Mouse (Mus musculus) CH12.LX (cell line): Measurements from ENCODE around the gene Fuz. TPM values are rescaled to one million over a fixed set of nuclear protein-coding genes. Genes with fewer than 3 reads are reported as not detected.

ENCODE experiments used
- DNase-seq: peaks from one replicate; pipeline ENCODE4 v3.0.0-alpha.2; 2013; ENCODE audit errors: extremely low read depth
- H3K27ac ChIP-seq: 2 replicates; pipeline ENCODE4 v1.5.1; 2012; ENCODE audit warnings: low read depth, mild to moderate bottlenecking, control low read depth, moderate library complexity; ENCODE audit not compliant: insufficient read depth
- H3K27me3 ChIP-seq: replicated peaks from 2 replicates; pipeline ENCODE3; 2012; ENCODE audit warnings: inconsistent platforms
- H3K36me3 ChIP-seq, 2 experiments: replicated peaks in 1 of 2; 2 replicates each; pipeline versions ENCODE3 to v1.6.1; 2012; ENCODE audit warnings: inconsistent platforms in 1 of 2, low read length in 1 of 2, mild to moderate bottlenecking in 1 of 2, mixed read lengths in 1 of 2, moderate library complexity in 1 of 2; ENCODE audit not compliant: control insufficient read depth in 1 of 2, insufficient read depth in 1 of 2
- H3K4me1 ChIP-seq, 2 experiments: 2 replicates each; pipeline ENCODE4 v1.6.1; 2012; ENCODE audit warnings: inconsistent platforms in 1 of 2, moderate library complexity in 1 of 2; ENCODE audit not compliant: insufficient read depth in 2 of 2, control insufficient read depth in 1 of 2
- H3K4me2 ChIP-seq: 2 replicates; pipeline ENCODE4 v1.6.1; 2012; ENCODE audit warnings: low read depth, mild to moderate bottlenecking, control low read depth; ENCODE audit not compliant: poor library complexity, insufficient read depth, severe bottlenecking
- H3K4me3 ChIP-seq, 3 experiments: fragments of 150-350 bp in 1 of 3; sonication (generic) in 1 of 3; replicated peaks in 1 of 3; 2 replicates each; pipeline versions ENCODE3 to v1.5.1; 2011 to 2012; ENCODE audit warnings: low read depth in 2 of 3, low read length in 2 of 3, mild to moderate bottlenecking in 2 of 3, moderate library complexity in 2 of 3, control low read depth in 1 of 3, improper control_type of control experiment in 1 of 3, inconsistent platforms in 1 of 3, mixed read lengths in 1 of 3; ENCODE audit not compliant: poor library complexity in 1 of 3
- H3K79me2 ChIP-seq: replicated peaks from 2 replicates; pipeline ENCODE4 v1.6.1; 2012; ENCODE audit warnings: mild to moderate bottlenecking, moderate library complexity; ENCODE audit not compliant: control insufficient read depth, poor library complexity, insufficient read depth, severe bottlenecking; ENCODE audit errors: extremely low read depth
- H3K9ac ChIP-seq: 2 replicates; pipeline ENCODE4 v1.6.1; 2012; ENCODE audit warnings: low read depth, mild to moderate bottlenecking, control low read depth, moderate library complexity; ENCODE audit not compliant: insufficient read depth
- H3K9me3 ChIP-seq: replicated peaks from 2 replicates; pipeline ENCODE3; 2012; ENCODE audit warnings: low read length, inconsistent platforms, mixed read lengths
- BHLHE40 ChIP-seq: IDR thresholded peaks from 2 replicates; pipeline ENCODE4 v1.6.1; 2011; ENCODE audit warnings: mild to moderate bottlenecking, low read depth, low read length, improper control_type of control experiment
- CHD1 ChIP-seq: IDR thresholded peaks from 2 replicates; pipeline ENCODE4 v1.6.1; 2012; ENCODE audit warnings: low read depth, low read length, improper control_type of control experiment, inconsistent platforms
- CHD2 ChIP-seq: IDR thresholded peaks from 2 replicates; pipeline ENCODE4 v1.6.1; 2011; ENCODE audit warnings: low read length, improper control_type of control experiment
- CTCF ChIP-seq, 2 experiments: IDR thresholded peaks in 1 of 2; conservative IDR thresholded peaks in 1 of 2; 2 replicates each; pipeline ENCODE4 v1.5.1; 2011 to 2012; ENCODE audit warnings: low read depth in 2 of 2, low read length in 2 of 2, improper control_type of control experiment in 1 of 2, inconsistent platforms in 1 of 2, mild to moderate bottlenecking in 1 of 2, moderate library complexity in 1 of 2
- E2F4 ChIP-seq: IDR thresholded peaks from 2 replicates; pipeline ENCODE4 v1.6.1; 2011; ENCODE audit warnings: low read depth, low read length, improper control_type of control experiment; ENCODE audit not compliant: insufficient replicate concordance
- ELF1 ChIP-seq: IDR thresholded peaks from 2 replicates; pipeline ENCODE4 v1.6.1; 2014; ENCODE audit warnings: low read depth, mild to moderate bottlenecking, inconsistent platforms, low read length, improper control_type of control experiment
- EP300 ChIP-seq: IDR thresholded peaks from 2 replicates; pipeline ENCODE4 v1.6.1; 2011; ENCODE audit warnings: low read length, improper control_type of control experiment
- ETS1 ChIP-seq: conservative IDR thresholded peaks from 2 replicates; pipeline ENCODE4 v1.6.1; 2012; ENCODE audit warnings: low read depth, mild to moderate bottlenecking, inconsistent platforms, low read length, improper control_type of control experiment, moderate library complexity
- GABPA ChIP-seq: IDR thresholded peaks from 2 replicates; pipeline ENCODE4 v1.6.1; 2012; ENCODE audit warnings: low read depth, low read length, improper control_type of control experiment, inconsistent platforms; ENCODE audit not compliant: insufficient replicate concordance
- KAT2A ChIP-seq: IDR thresholded peaks from 2 replicates; pipeline ENCODE4 v1.6.1; 2012; ENCODE audit warnings: low read length, improper control_type of control experiment, inconsistent platforms; ENCODE audit not compliant: insufficient replicate concordance
- MAX ChIP-seq: IDR thresholded peaks from 2 replicates; pipeline ENCODE4 v1.6.1; 2011; ENCODE audit warnings: low read length, improper control_type of control experiment
- MEF2A ChIP-seq: IDR thresholded peaks from 2 replicates; pipeline ENCODE4 v1.6.1; 2014; ENCODE audit warnings: low read depth, mild to moderate bottlenecking, inconsistent platforms, low read length, improper control_type of control experiment, borderline replicate concordance
- MXI1 ChIP-seq: IDR thresholded peaks from 2 replicates; pipeline ENCODE4 v1.6.1; 2011; ENCODE audit warnings: mild to moderate bottlenecking, low read depth, low read length, improper control_type of control experiment
- TBP ChIP-seq: conservative IDR thresholded peaks from 2 replicates; pipeline ENCODE4 v1.6.1; 2011; ENCODE audit warnings: low read depth, low read length, improper control_type of control experiment
- TCF12 ChIP-seq: IDR thresholded peaks from 2 replicates; pipeline ENCODE4 v1.6.1; 2014; ENCODE audit warnings: low read depth, mild to moderate bottlenecking, inconsistent platforms, low read length, improper control_type of control experiment
- USF2 ChIP-seq: conservative IDR thresholded peaks from 2 replicates; pipeline ENCODE4 v1.6.1; 2011; ENCODE audit warnings: low read depth, low read length, improper control_type of control experiment
- ZKSCAN1 ChIP-seq: IDR thresholded peaks from 2 replicates; pipeline ENCODE4 v1.6.1; 2012; ENCODE audit warnings: low read depth, inconsistent platforms, low read length, improper control_type of control experiment, borderline replicate concordance
- ZMIZ1 ChIP-seq: IDR thresholded peaks from 2 replicates; pipeline ENCODE4 v1.6.1; 2012; ENCODE audit warnings: low read depth, mild to moderate bottlenecking, inconsistent platforms, low read length, improper control_type of control experiment
- dilution Hi-C: fragments of 300-500 bp; cut with MboI; formaldehyde crosslinking; loops from 2 replicates; pipeline ENCODE4 v1.14.3; 2020; ENCODE audit warnings: low sequenced_read_pairs; ENCODE audit not compliant: extremely low pct_unique_long_range_greater_than_20kb, extremely low pct_ligation_motif_present
- in situ Hi-C: fragments of 300-500 bp; cut with MboI; formaldehyde crosslinking; loops from 3 replicates; pipeline ENCODE4 v1.14.3; 2019; ENCODE audit warnings: low sequenced_read_pairs, low pct_ligation_motif_present, low pct_unique_long_range_greater_than_20kb, mixed read lengths
- polyA plus RNA-seq: library from polyadenylated mRNA; unstranded; fragments of >175 nt; gene quantifications from 2 replicates; pipeline ENCODE4 v1.2.1, GENCODE M21; 2012; ENCODE audit warnings: low read depth; ENCODE audit not compliant: insufficient read length
- total RNA-seq, 2 experiments: library from RNA; depleted of rRNA; stranded (reverse); fragments of 300-350 nt in 1 of 2; fragments of >200 nt in 1 of 2; gene quantifications; 2 replicates each; pipeline ENCODE4 v1.2.3; 2012 to 2014

The Fuz gene
- total and polyA plus RNA-seq, 3 experiments, result 16.7 to 17.1 (median 16.9) TPM

DNA sequence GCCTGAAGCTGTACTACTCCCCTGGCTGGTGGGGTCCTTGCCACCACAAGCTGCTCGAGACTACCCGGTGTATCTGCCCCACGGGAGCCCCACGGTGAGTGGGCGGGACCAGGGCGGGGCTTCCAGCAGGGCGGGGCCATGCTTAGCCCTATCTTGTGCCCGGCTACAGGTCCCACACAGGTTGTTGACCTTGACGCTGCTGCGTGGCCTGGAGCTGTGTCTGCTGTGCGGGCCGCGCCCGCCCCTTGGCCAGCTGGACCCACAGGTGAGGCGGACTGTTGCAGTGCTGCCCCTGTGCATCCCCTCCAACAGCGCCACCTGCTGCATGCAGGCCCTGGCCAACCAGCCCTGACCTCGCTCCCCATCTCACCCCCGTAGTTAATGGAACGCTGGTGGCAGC, 2.7 kb downstream of the Fuz start:
- dilution Hi-C loops (no loop called here), in situ Hi-C loops (no loop called here)
- H3K4me3 ChIP-seq, result no peak overlapping the region
- H3K36me3 ChIP-seq, result peaks cover 46 to 57% of the 10 kb centered on the region in 2 experiments
- peaks cover 9 to 38% of the 10 kb centered on the region in 2 experiments for H3K4me1 ChIP-seq
- peak; percentile 29 for DNase-seq
- no peaks in the 10 kb centered on the region for H3K79me2 ChIP-seq
- H3K27ac ChIP-seq, result peak overlapping the region; percentile 27; the same call in 1 of the 2 replicates
- TF ChIP-seq GABPA (no peak), ZMIZ1 (no peak), CTCF (conservative IDR thresholded peaks at IDR 0.05 in 1 of 2, IDR thresholded peaks at IDR 0.05 in 1 of 2; ENCODE audit: low read depth in 2 of 2, low read length in 2 of 2) (peak in 1 of 2 experiments; percentile 26; a peak in 1 of 4 replicates)
- H3K4me2 ChIP-seq, result no peak overlapping the region
- no peaks in the 10 kb centered on the region for H3K27me3 ChIP-seq
- no peaks in the 10 kb centered on the region for H3K9me3 ChIP-seq
- no peak overlapping the region for H3K9ac ChIP-seq

- in situ Hi-C loops (no loop called here), dilution Hi-C loops (no loop called here)
- H3K4me1 ChIP-seq, result peaks cover 9 to 33% of the 10 kb centered on the region in 2 experiments
- no peak overlapping the region for H3K4me3 ChIP-seq
- no peaks in the 10 kb centered on the region for H3K79me2 ChIP-seq
- H3K9ac ChIP-seq, result no peak overlapping the region
- no peak for DNase-seq
- no peaks in the 10 kb centered on the region for H3K9me3 ChIP-seq
- H3K27me3 ChIP-seq, result no peaks in the 10 kb centered on the region
- H3K27ac ChIP-seq, result no peak overlapping the region
- TF ChIP-seq USF2 (no peak), ZKSCAN1 (no peak), E2F4 (no peak)
- H3K36me3 ChIP-seq, result peaks cover 65 to 78% of the 10 kb centered on the region in 2 experiments
- no peak overlapping the region for H3K4me2 ChIP-seq
These were observed 4.8 kb downstream of the Fuz start for GRCm38 (mm10) chr7:44900632-44901031.

DNA sequence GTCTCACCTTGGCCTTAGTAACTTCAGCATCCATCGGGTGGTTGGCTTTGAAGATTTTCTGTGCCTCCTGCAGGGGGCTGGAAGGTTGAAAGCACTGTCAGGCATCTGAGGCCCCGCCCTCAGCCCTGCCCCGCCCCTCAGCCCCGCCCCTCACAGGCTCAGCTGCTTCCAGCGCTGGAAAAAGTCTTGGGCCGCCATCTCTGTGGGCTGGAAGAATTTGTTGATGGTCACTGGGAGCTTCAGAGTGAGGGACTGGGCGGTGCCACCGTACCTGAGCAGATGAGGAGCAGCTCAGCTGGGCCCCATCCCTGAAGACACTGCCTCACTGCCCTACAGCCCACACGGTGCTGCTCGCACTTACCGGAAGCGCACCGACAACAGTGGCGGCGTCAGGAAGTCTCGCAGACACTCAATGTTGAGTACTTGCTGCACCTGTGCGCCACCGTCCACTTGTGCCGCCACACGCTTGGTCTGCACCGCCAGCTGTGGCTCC, 5.4 kb downstream of the Fuz start:
- in situ Hi-C loops, result no loop called here
- peak; percentile 44 for DNase-seq
- H3K4me3 ChIP-seq, result no peak overlapping the region

More for the DNA sequence above, 5.4 kb downstream of the Fuz start:
- H3K9ac ChIP-seq, result no peak overlapping the region
- dilution Hi-C loops, result no loop called here
- H3K4me2 ChIP-seq, result no peak overlapping the region
- peaks cover 71 to 84% of the 10 kb centered on the region in 2 experiments for H3K36me3 ChIP-seq
- H3K27me3 ChIP-seq, result no peaks in the 10 kb centered on the region
- no peaks in the 10 kb centered on the region for H3K9me3 ChIP-seq
- H3K79me2 ChIP-seq, result no peaks in the 10 kb centered on the region
- H3K27ac ChIP-seq, result no peak overlapping the region
- peaks cover 9 to 33% of the 10 kb centered on the region in 2 experiments for H3K4me1 ChIP-seq
- TF ChIP-seq TCF12 (no peak), ELF1 (no peak), CHD2 (no peak), E2F4 (no peak), KAT2A (no peak), CTCF (conservative IDR thresholded peaks at IDR 0.05 in 1 of 2, IDR thresholded peaks at IDR 0.05 in 1 of 2; ENCODE audit: low read depth in 2 of 2, low read length in 2 of 2) (no peak), MXI1 (no peak), ZMIZ1 (no peak), CHD1 (no peak), TBP (no peak), BHLHE40 (no peak), EP300 (no peak), ETS1 (no peak), MAX (no peak), MEF2A (no peak)
